Mouse (Mus musculus) 3T3-L1 (cell line): Measurements from ENCODE around the gene Foxl1.
A peak's percentile ranks its signal among the peaks of the same experiment; 100 is the strongest.
"Not testable (repeated sequence)": the region's sequence is repeated elsewhere in the genome, so short reads cannot be mapped to it uniquely, and the experiment has no call there.

ENCODE experiments used
- DNase-seq: peaks from one replicate; pipeline ENCODE4 v3.0.0-alpha.2; 2015; ENCODE audit warnings: low read depth, low spot score

Gene Foxl1

DNA sequence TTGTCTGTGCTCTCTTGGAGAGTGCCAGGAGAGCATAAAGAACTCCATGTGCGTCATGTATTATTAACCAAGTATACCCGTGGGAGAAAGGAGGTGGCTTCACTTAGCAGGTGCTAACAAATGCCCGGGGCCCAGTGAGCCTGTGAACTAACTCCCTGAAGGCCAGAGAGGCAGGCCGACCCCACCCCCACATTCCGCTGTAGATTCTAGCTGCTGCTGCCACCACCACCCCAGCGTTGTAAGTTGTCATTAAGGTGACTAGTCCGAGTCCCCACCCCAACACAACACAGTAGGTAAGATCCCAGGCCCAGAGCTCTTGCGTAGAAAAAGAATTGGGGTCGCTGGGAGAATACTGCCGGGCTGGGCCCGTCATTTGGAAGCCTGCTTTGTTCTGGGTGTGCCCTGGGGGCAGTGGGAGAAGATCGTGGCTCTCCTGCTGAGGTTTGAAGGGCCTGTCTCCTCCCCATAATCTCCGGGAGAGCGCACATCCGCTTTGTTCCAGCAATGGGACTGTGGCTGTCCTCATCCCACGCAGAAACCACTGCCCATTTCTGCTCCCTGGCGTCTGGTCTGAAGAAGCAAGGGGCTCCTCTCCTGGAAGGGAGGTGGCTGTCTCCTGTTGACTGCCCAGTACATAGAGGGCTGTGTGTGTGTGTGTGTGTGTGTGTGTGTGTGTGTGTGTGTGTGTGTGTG lies 3.0 kb upstream of the Foxl1 start:
- DNase-seq: peak; percentile 65

DNA sequence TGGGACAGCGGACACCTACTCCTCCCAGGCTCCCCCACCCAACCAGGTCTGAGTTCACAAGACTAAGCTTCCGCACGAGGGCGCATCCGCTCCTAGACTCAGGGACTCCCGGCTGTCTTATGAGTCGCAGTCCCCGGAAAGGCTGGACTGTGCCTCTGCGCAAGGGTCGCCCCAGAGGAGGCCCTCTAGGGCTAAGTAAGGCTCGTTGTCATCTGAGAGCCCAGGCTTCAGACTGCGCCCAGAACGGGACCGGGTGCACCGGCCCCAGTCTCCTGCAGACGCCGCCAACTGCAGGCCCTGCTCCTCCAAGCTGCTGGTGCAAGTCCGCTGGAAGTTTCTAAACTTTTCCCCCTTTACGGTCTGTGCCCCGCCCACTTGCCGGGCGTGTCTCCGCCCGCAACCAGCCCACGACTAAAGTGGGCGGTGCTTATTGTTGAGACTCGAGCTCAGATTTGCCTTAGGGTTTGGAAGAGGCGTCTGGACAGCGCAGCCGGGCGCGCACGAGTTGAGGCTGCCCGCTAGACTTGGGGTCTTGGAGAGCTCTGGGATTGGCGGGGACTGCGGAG lies 2.3 kb upstream of the Foxl1 start:
- DNase-seq: peak; percentile 93

DNA sequence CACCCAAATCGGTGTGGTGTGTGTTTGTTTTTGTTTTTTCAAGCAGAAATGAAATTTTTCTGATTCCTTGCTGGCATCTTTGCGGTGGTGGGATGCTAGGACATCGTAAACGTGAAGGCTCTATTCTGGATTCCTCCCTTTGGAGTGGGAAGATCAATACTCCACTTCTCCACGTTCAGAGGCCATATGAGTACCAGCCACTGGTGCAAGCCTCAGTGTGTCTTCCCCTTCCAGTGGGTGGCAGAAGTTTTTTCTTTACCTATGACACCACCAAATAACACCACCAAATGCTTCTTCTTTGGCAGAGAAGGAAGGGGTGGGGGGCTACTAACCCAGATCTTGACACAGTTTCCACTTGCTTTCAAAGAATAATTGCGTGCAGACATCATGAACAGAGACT lies 1.5 kb upstream of the Foxl1 start:
- no peak for DNase-seq

DNA sequence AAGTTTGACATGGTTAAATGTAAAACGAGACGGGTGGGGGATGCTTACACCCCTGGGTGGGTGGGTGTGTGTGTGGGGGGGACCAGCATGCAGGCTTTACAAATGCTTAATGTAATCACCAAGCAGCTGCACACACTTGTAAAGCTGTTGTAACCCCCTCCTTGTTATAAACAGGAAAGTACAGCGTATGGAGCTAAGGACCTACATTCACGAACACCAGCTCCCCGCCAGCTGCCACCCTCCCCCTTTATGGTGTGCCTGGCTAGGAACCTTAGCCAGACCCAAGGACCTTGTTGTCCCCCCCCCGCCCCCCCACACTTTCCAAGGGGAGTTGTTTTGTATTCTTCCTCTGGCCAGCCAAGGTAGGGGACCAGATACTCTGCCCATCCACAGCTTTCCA lies 1.0 kb upstream of the Foxl1 start:
- no peak for DNase-seq

DNA sequence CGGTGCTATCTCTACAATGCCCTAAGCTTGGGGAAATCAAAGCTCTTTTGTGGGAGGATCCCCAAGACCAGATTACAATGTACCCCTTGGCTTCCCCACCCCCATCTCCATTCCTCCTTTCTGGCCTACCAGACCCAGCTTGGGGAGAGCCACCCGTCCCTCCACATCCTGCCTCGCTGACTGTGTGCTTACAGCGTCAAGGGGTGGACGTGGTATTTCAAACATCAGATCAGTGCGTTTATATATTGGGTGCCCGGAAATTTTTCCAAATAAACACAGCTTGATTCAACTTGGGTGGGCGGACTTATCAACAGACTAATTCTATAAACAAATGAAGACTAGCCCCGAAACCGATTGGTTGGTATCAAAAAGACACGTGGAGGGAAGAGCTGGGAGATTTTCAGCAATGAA lies 444 bp upstream of the Foxl1 start:
- no peak for DNase-seq

DNA sequence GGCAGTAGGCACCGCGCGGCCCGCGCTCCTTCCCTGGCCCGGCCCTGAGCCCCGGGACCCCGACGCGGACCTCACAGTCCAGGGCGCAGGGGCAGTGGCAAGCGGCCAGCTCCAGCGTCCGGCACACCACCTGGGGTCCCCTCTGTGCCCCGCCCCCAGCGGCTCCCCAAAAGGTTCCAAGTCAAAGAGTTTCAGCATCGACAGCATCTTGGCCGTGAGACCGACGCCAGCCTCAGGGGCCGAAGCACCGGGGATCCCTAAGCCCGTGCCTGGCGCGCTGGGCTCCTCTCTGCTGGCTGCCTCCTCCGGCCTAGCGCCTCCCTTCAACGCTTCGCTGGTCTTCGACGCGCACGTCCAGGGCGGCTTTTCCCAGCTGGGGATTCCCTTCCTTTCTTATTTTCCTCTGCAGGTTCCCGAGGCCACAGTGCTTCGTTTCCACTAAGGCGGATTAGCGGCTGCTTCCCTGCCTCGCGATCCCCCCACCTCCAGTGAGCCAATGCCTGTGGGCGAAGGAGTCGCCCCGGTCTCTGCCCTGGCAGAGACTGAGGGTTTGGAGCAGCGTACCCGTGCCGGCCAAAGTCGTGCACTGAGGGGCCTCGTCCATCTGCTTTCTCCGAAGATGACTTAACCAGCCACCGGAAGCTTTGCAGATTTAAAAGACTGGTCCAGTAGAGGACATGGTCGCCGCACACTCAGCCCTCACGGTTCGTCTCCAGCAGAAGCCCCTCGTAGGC lies 958 bp downstream of the Foxl1 start:
- DNase-seq: no peak

DNA sequence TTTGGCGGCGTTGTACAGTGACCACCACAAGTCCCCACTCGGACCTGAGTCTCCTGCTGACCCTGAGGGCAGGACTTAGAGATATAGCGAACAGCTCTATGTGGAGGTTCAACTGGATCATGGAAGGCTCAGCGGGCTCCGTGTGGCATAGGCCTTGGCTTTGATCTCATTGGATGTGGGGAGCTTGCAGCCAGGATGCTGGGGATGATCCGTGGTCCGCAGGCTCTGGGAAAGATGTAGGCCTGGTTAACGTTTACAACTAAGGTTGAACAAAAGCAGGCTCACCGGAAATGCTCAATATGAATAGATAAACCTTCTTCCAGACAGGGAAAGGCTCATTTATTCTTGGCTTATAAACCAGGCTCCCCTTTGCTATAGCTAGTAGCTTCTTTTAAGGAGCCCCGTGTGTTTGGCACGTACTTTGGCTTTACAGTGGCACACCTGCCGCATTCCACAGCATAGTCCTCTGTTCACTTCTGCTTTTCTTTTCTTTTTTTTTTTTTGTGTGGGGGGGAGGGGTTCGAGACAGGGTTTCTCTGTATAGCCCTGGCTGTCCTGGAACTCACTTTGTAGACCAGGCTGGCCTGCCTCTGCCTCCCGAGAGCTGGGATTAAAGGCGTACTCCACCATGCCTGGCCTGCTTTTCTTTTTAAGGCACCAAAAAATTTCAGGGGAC lies 1.7 kb downstream of the Foxl1 start:
- no peak for DNase-seq

DNA sequence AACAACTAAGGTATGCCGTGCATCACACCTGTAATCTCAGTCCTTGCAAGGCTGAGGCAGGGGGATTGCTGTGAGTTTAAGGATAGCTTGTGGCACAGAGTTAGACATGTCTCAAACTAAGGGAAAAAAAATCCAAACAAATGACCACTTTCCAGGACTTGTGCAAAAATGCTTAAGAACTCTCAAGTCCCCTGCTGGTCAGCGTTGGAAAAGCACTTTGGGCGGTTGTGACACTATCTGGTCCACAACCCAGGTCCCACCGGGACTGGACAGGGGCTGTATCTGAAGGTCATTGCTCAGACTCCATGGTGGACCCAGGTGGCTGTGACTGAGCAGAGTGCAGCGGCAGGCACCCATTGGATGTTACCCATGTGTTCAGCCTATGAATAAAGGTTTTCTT lies 2.8 kb downstream of the Foxl1 start:
- peak; percentile 60 for DNase-seq

DNA sequence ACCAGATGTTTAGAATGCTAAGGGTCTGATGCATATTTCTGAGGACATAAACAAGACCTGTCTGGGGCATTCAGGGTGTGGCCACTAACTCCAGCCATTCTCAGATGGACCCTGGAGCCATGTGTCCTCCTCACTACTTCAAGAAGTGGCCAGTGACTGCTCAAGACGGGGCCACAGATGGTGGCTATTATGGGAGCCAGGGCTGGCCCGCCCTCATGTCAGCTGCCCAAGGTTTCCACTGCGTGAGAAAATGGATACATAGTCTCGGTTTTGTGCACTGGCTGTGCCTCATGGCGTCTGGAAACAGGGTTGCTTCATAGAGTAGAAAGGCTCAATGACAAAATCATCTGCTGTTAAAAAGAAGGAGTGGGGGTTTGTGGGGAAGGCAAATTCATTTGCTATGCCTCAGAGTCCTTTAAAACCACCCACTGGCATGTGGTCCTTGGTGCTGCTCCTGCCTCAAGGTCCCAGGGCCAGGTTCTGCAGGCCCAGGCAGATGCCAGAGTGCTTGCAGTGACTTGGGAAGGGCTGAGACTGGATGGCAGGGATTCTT lies 5.3 kb downstream of the Foxl1 start:
- DNase-seq: peak; percentile 61

DNA sequence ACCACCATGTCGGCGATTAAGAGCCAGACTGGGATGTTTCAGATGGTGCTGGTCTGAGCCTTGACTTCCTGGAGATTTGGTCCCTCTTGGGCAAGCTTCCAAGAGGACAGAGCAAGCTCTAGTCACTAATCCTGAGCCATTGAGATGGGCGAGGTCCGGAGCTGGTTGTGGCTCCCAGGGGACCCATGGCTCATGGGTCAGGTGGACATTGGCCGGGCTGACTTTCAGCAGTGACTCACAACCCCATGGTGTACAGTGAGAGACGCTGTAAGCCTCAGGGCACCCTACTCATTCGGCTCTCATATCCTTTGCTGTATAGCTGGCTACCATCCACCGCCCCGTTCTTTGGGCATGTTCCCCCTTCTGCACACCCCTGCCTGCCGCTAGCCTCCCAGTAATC lies 6.4 kb downstream of the Foxl1 start:
- DNase-seq: peak; percentile 96

DNA sequence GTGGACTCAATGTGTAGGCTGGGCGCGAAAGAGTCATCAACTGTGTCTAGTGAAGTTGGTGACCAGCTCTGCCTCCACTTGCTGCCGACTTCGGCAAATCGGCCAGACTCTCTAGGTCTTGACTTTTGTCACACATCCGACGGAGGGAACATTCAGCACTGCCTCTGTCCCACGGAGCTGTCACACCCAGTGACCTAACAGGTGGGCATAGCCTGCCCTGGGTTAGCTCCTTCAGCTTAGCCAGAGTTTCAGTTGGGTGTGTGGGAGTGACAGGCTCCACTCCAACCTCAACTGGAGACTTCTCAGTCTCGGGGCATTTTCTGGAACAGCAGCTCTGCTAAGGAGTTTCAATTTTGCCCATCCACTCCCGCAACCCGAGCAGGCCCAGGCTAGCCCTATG lies 6.8 kb downstream of the Foxl1 start:
- DNase-seq: no peak

DNA sequence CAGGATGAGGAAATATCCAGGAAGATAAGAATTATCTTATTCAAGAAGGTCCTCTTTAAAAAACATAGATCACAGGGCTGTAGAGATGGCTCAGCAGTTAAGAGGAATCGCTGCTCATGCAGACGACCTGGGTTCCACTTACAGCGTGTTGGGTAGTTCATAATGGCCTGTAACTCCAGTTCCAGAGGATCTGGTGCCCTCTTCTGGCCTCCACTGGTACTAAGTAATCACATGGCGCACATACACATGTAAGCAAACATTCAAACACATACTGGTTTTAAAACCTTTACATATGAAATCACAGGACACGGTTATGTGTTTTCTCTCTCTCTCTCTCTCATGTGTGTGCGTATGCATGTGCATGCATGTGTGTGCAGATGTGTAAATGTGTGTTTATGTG lies 9.1 kb downstream of the Foxl1 start:
- no peak for DNase-seq

DNA sequence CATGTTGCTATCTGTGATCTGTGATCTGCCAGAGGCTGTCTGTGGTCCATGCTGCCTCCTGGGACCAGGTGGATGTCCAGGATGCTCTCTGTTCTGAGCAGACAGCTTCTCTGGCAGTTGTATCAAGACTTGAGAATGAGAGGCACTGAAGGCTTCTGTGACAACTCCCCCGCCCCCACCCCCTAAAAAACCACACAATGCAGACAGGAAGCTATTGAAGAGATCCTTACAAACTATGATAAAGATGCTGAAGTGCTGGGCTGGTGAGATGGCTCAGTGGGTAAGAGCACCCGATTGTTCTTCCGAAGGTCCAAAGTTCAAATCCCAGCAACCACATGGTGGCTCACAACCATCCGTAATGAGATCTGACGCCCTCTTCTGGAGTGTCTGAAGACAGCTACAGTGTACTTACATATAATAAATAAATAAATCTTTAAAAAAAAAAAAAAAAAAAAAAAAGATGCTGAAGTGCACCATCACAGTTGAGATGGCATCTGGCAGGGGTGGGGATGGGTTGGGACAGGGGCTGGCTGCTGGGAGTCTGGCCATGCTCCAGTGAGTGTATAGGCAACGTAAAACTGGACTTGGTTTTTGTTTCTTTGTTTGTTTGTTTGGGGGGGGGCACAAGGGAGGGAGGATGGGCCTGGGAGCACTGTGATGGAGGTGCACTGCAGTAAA lies 17.9 kb downstream of the Foxl1 start:
- DNase-seq: not testable (repeated sequence)

DNA sequence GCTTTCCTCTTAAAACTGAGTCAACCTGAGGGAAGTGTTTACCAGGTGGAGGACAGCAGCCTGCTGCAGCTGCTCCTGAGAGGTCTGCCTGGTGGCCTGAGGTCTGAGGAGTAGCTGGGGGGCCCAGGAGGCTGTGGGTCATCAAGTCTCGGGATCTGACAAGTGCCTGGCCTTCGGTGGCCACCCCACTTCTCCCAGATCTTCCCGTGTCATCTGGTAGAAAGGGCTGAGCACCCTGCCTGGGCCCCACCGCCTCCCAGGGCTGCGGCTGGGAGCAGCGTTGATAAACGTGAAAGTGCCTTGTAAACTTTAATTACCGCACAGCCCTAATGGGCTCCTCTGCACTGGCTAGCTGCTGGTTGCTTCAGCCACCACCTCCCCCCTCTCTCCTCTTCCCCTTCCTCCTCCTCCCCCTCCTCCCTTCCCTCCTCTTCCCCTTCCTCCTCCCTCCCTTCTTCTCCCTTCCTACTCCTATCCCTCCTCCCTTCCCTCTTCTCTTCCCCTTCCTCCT lies 20.9 kb downstream of the Foxl1 start:
- no peak for DNase-seq

DNA sequence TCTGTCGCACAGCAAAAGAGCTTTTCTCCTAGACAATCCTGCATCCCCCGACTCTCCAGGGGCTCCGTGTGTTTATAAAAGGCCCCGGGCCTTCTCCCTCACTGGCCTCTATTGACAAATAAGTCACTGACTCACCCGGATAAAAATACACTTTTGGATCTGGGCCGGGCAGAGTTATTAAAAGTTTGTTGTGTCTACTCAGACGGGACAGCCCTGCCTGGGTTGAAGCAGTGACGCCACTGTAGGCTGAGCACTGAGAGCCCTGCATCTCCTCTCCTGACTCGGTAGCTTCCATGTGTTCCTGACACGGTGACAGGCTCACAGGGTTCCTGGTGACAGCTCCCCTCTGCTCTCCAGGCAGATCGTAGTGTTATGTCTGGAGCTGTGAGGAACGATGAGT lies 24.7 kb downstream of the Foxl1 start:
- DNase-seq: peak; percentile 77

DNA sequence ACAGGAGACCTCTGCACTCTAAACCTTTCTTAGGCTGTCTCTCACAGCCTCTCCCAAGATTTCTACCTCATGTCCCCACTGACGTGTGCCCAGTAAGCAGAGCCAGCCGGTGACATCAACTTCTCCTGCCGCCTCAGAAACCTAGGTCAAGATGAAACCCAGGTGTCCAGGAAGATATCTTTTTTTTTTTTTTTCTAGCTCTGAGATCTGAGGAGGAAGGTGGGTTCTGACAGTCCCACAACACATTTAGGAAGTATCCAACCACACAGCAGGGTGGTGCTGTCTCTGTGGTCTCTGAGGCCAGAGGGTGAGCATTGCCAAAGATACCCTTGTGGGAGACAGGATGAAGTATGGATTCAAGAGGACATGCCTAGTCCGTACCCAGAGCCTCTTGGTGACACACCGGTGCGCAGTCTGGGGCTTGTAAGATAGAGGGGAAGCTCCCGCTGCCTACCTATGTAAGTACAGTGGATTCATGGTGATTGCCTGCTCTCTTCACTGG lies 29.3 kb downstream of the Foxl1 start:
- no peak for DNase-seq

DNA sequence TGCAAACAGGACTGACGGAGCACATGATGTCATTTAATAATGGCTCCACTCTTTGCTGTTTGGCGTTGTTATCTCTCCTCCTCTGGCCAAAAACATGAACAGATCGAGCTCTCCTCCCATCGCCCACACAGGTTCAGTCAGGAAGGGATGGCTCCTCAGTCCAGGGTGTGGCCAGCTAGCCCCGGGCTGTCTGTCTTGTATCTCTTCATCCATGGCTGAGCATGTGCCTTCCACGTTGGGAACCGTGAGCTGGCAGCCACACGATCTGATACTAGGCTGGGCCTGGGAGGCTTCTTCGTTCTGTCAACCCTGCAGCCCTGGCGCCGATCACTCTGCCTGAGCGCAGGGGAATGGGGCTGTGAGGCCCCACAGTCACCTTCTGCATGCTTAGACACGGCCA lies 31.1 kb downstream of the Foxl1 start:
- no peak for DNase-seq

DNA sequence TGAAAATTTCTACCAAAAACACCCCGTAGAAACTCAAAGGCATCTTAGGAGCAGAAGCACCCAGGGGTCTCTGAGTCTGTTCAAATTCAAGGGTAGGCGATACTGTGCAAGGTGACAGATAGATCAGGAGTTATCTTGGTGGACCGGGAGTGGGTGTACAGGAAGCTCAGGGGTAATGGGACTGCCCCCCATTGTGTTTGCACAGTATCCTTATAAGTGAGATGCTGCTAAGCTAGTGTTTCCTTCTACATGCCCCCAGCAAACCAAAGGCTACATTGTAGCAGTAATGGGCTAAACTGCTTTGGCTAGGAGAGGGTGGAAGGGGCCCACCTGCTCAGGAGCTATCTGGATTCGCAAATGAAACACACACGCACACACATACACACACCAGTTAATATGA lies 33.7 kb downstream of the Foxl1 start:
- no peak for DNase-seq

DNA sequence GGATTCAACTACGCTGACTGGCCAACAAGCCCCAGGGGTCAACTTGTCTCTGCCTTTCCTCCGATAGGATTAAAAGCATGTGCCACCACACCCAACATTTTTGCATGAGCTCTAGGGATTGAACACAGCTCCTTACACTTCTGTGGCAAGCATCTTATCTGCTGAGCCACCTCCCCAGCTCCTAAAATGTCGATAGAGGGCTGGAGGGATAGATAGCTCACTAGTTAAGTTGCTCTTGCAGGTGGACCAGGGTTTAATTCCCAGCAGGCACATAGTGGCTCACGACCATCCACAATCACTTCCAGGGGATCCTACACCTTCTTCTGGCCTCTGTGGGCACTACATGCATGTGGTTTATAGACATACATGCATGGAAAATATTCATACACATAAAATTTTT lies 34.7 kb downstream of the Foxl1 start:
- no peak for DNase-seq

DNA sequence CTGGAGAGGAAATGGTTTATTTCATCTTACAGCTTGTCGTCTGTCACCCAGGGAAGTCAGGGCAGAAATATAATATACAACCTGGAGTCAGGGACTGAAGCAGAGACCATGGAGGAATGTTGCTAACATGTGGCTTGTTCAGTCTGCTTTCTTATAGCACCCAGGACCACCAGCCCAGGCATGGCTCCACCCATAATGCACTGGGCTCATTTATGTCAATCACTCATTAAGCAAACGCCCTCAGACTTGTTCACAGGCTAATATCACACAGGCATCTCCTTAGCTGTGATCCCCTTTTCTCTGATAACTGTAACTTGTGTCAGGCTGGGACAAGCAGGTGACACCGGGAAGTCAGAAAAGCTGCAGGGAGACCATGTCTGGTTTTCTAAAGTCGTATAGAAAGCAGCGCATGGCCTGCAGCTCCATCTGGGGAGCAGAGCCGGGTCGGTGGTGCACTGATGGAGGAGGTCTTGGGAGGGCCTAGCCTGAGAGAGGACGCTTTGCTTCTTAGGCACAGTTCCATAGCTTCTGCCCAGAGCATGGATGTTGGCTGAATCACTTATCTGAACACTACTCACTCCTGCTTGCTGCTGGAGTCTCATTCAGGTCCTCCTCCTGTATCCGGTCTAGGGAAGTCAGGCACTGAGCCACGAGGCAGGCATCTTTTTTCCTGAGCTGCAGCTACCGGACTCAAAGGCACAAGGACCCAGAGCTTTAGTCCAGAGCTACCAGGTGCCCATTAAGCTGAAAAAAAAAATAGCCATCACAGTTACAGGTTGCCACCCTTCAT lies 35.4 kb downstream of the Foxl1 start:
- DNase-seq: peak; percentile 5
